Mouse (Mus musculus) myocyte (in vitro differentiated cells): ENCODE measurements around the gene Ptgdr2.

Source experiments
- CEBPB ChIP-seq: IDR thresholded peaks from 2 replicates; pipeline ENCODE4 v1.6.1; 2011; ENCODE audit warnings: mild to moderate bottlenecking, moderate library complexity; ENCODE audit not compliant: poor library complexity, insufficient read depth, severe bottlenecking
- E2F4 ChIP-seq: IDR thresholded peaks from one replicate; pipeline ENCODE4 v1.6.1; 2011; ENCODE audit warnings: mild to moderate bottlenecking, control low read depth, moderate library complexity; ENCODE audit not compliant: insufficient read depth
- MAX ChIP-seq: IDR thresholded peaks from one replicate; pipeline ENCODE4 v1.6.1; 2011; ENCODE audit warnings: low read depth, mild to moderate bottlenecking, control low read depth
- MYOD1 ChIP-seq, 3 experiments: IDR thresholded peaks; one replicate each; pipeline ENCODE4 v1.6.1; 2011; ENCODE audit warnings: control low read depth in 2 of 3, low read depth in 2 of 3, mild to moderate bottlenecking in 2 of 3, moderate library complexity in 1 of 3; ENCODE audit not compliant: insufficient read length in 2 of 3, control insufficient read depth in 1 of 3
- MYOG ChIP-seq, 3 experiments: IDR thresholded peaks; one replicate each; pipeline ENCODE4 v1.6.1; 2011; ENCODE audit warnings: control low read depth in 2 of 3, low read depth in 2 of 3, mild to moderate bottlenecking in 2 of 3; ENCODE audit not compliant: insufficient read length in 2 of 3, control insufficient read depth in 1 of 3, insufficient read depth in 1 of 3
- POLR2A ChIP-seq: IDR thresholded peaks from one replicate; pipeline ENCODE4 v1.6.1; 2011; ENCODE audit warnings: low read depth, mild to moderate bottlenecking, control low read depth, moderate library complexity; ENCODE audit not compliant: insufficient read length
- POLR2AphosphoS2 ChIP-seq: IDR thresholded peaks from one replicate; pipeline ENCODE4 v1.6.1; 2011; ENCODE audit warnings: low read depth, control low read depth; ENCODE audit not compliant: insufficient read length
- SRF ChIP-seq: IDR thresholded peaks from one replicate; pipeline ENCODE4 v1.6.1; 2011; ENCODE audit warnings: low read depth; ENCODE audit not compliant: control insufficient read depth, insufficient read length
- TCF12 ChIP-seq: IDR thresholded peaks from one replicate; pipeline ENCODE4 v1.6.1; 2011; ENCODE audit warnings: mild to moderate bottlenecking, control low read depth; ENCODE audit not compliant: poor library complexity, insufficient read depth, severe bottlenecking
- TCF3 ChIP-seq: IDR thresholded peaks from one replicate; pipeline ENCODE4 v1.6.1; 2011; ENCODE audit warnings: low read depth, control low read depth; ENCODE audit not compliant: insufficient read length
- USF1 ChIP-seq: IDR thresholded peaks from one replicate; pipeline ENCODE4 v1.6.1; 2011; ENCODE audit warnings: low read depth, mild to moderate bottlenecking, control low read depth, moderate library complexity

GRCm38 (mm10) chr19:10968578-10968977 is 31.6 kb downstream of the Ptgdr2 start:
- TF ChIP-seq POLR2AphosphoS2 (no peak), POLR2A (no peak), TCF3 (no peak), MAX (no peak), MYOG (IDR thresholded peaks at IDR 0.05; ENCODE audit: control insufficient read depth in 1 of 3, insufficient read depth in 1 of 3, insufficient read length in 2 of 3, low read depth in 2 of 3) (no peak), SRF (no peak), CEBPB (no peak), E2F4 (no peak), MYOD1 (IDR thresholded peaks at IDR 0.05; ENCODE audit: control insufficient read depth in 1 of 3, insufficient read length in 2 of 3, low read depth in 2 of 3) (no peak), USF1 (no peak), TCF12 (no peak)
